12 mouse cellular contexts compared by ENCODE assay signal in the genomic region with DNA sequence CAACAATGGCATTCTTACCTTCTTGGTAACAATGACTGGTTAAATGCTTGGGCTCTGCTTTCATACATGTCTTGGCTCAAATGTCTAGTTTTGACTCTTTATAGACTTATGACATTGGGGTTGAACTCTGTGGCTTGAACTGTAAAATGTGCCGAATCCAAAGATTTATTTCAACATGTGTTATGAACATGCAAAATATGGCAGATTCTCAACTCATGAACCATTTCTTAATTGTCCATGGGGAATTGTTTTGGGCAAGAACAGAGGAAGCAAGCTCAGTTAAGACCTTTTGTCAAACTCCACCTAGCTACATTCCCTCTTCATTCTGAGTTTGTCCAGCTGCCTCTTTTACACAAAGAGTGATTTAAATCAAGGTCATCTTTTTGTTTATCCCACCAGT.
"Had no signal": no experiment of that assay in that cellular context is flagged by ENCODE, and none has a peak within 500 bp of the region (broad histone marks: within the 10 kb centered on the region; RNA-seq: fewer than 3 reads in every experiment).

No protein-coding gene starts in this region.

- DNase-seq: retina, postnatal 1 day; right cerebral cortex, adult 18-20 months; right cerebral cortex, postnatal 14 days; right cerebral cortex, postnatal 25 days; right cerebral cortex, postnatal 4 days; spleen, adult 18-20 months; thymus, adult 18-20 months; thymus, adult 2 months; thymus, postnatal 14 days; thymus, postnatal 25 days; thymus, postnatal 36 days; thymus, postnatal 4 days had no signal
